Mouse (Mus musculus): ENCODE results near the gene Hormad2. TPM values are rescaled to one million over a fixed set of nuclear protein-coding genes. Genes with fewer than 3 reads are reported as not detected.

Gene Hormad2
- polyA plus RNA-seq (2014; fragmentation: Nextera tagmentation; extraction: Ambion mirVana), result 0.17 and 0.34 TPM in 2 replicates

GRCm38 (mm10) chr11:4440978-4441377, at the start of gene Hormad2:
Hormad2 (minus strand) TSS chr11:4441105.
- Histone ChIP-seq H3K4me2 (ENCODE audit: low read length) (peak within 1 kb of the TSS; percentile 20; the same call in 1 of the 2 replicates), H3K36me3 (ENCODE audit: control insufficient read depth, insufficient read depth, low read length) (no peaks in the 10 kb centered on the region), H3K9me3 (ENCODE audit: control insufficient read depth, low read length) (no peaks in the 10 kb centered on the region), H3K9ac (ENCODE audit: low read length) (no peak within 1 kb of the TSS), H3K4me1 (replicated peaks; ENCODE audit: control insufficient read depth, insufficient read depth, low read length) (no peaks in the 10 kb centered on the region), H3K27me3 (replicated peaks; ENCODE audit: control insufficient read depth, insufficient read depth, low read length) (no peaks in the 10 kb centered on the region), H3K27ac (ENCODE audit: low read depth) (no peak within 1 kb of the TSS), H3K4me3 (ENCODE audit: low read depth, low read length) (no peak within 1 kb of the TSS)
- no peak for DNase-seq (ENCODE audit: low spot score)
- WGBS, result 48% methylated on average over 19 of the region's 19 CpGs
- no peak; the same call in 1 of the 2 replicates for ATAC-seq (replicated peaks; ENCODE audit: low FRiP score, low TSS enrichment, low read depth)

GRCm38 (mm10) chr11:4489207-4489606, 48.3 kb upstream of the Hormad2 start:
- DNase-seq (ENCODE audit: low spot score), result no peak
- Histone ChIP-seq H3K4me1 (replicated peaks; ENCODE audit: control insufficient read depth, insufficient read depth, low read length) (no peaks in the 10 kb centered on the region), H3K36me3 (ENCODE audit: control insufficient read depth, insufficient read depth, low read length) (peaks cover 98% of the 10 kb centered on the region), H3K27me3 (replicated peaks; ENCODE audit: control insufficient read depth, insufficient read depth, low read length) (no peaks in the 10 kb centered on the region), H3K9me3 (ENCODE audit: control insufficient read depth, low read length) (no peaks in the 10 kb centered on the region), H3K9ac (ENCODE audit: low read length) (no peak overlapping the region), H3K27ac (ENCODE audit: low read depth) (no peak overlapping the region), H3K4me3 (ENCODE audit: low read depth, low read length) (no peak overlapping the region), H3K4me2 (ENCODE audit: low read length) (no peak overlapping the region)
- 91% methylated on average over 4 of the region's 4 CpGs for WGBS
- ATAC-seq (replicated peaks; ENCODE audit: low FRiP score, low TSS enrichment, low read depth), result no peak

DNA sequence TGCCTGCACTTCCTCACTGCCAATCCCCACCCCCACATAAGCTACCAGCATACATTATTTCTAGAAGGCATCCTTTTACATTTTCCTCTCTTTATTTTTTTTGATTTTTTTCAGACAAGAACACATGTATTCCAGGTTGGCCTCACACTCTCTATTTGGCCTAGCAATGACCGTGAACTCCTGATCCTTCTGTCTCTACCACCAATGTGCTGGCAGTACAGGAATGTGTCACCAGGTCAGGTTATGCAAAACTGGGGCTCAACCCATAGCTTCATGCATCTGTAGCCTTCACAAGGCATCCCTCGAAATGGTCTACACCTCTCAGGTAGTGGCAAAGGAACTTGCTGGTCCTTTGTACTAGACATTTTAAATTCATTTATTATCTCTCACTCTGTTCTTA, 47.9 kb upstream of the Hormad2 start:
- 95% methylated on average over 2 of the region's 2 CpGs for WGBS
- H3K36me3 ChIP-seq (ENCODE audit: control insufficient read depth, insufficient read depth, low read length), result peaks cover 99% of the 10 kb centered on the region
- no peak overlapping the region for H3K9ac ChIP-seq (ENCODE audit: low read length)
- H3K27me3 ChIP-seq (replicated peaks; ENCODE audit: control insufficient read depth, insufficient read depth, low read length), result no peaks in the 10 kb centered on the region
- no peaks in the 10 kb centered on the region for H3K4me1 ChIP-seq (replicated peaks; ENCODE audit: control insufficient read depth, insufficient read depth, low read length)
- H3K9me3 ChIP-seq (ENCODE audit: control insufficient read depth, low read length), result no peaks in the 10 kb centered on the region
- no peak overlapping the region for H3K27ac ChIP-seq (ENCODE audit: low read depth)
- DNase-seq (ENCODE audit: low spot score) (no peak), ATAC-seq (replicated peaks; ENCODE audit: low FRiP score, low TSS enrichment, low read depth) (no peak)
- no peak overlapping the region for H3K4me3 ChIP-seq (ENCODE audit: low read depth, low read length)
- no peak overlapping the region for H3K4me2 ChIP-seq (ENCODE audit: low read length)

DNA sequence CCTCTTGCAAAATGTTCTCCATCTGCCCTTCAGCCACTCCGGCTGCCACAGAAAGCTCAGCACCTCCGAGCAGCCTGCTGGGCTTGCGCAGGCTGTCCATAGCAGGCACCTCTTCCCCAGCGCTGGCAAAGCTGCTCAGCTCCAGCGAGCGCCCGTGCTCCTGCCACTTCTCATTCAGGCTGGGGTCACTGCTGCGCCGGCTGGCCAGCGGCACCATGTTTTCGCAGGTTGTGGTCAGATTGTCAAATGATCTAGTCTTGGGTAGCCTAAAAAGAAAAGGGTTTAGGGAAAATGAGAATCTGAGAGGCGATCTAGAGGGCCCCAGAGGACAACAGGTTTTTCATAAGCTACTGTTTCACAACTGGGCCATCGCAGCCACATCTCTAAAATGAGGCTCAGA, 47.5 kb upstream of the Hormad2 start:
- Histone ChIP-seq H3K27ac (ENCODE audit: low read depth) (no peak overlapping the region), H3K4me3 (ENCODE audit: low read depth, low read length) (no peak overlapping the region), H3K9ac (ENCODE audit: low read length) (no peak overlapping the region), H3K36me3 (ENCODE audit: control insufficient read depth, insufficient read depth, low read length) (peaks cover 99% of the 10 kb centered on the region), H3K4me1 (replicated peaks; ENCODE audit: control insufficient read depth, insufficient read depth, low read length) (no peaks in the 10 kb centered on the region), H3K27me3 (replicated peaks; ENCODE audit: control insufficient read depth, insufficient read depth, low read length) (no peaks in the 10 kb centered on the region), H3K9me3 (ENCODE audit: control insufficient read depth, low read length) (no peaks in the 10 kb centered on the region), H3K4me2 (ENCODE audit: low read length) (no peak overlapping the region)
- 96% methylated on average over 13 of the region's 13 CpGs for WGBS
- ATAC-seq (replicated peaks; ENCODE audit: low FRiP score, low TSS enrichment, low read depth) (no peak), DNase-seq (ENCODE audit: low spot score) (no peak)

- Histone ChIP-seq H3K4me1 (replicated peaks; ENCODE audit: control insufficient read depth, insufficient read depth, low read length) (no peaks in the 10 kb centered on the region), H3K9ac (ENCODE audit: low read length) (no peak overlapping the region), H3K9me3 (ENCODE audit: control insufficient read depth, low read length) (no peaks in the 10 kb centered on the region), H3K4me3 (ENCODE audit: low read depth, low read length) (no peak overlapping the region), H3K4me2 (ENCODE audit: low read length) (no peak overlapping the region), H3K27me3 (replicated peaks; ENCODE audit: control insufficient read depth, insufficient read depth, low read length) (no peaks in the 10 kb centered on the region), H3K27ac (ENCODE audit: low read depth) (no peak overlapping the region), H3K36me3 (ENCODE audit: control insufficient read depth, insufficient read depth, low read length) (peaks cover 99% of the 10 kb centered on the region)
- DNase-seq (ENCODE audit: low spot score) (no peak), ATAC-seq (replicated peaks; ENCODE audit: low FRiP score, low TSS enrichment, low read depth) (no peak)
- WGBS, result 89% methylated on average over 8 of the region's 8 CpGs
Measured at GRCm38 (mm10) chr11:4487401-4487965, 46.6 kb upstream of the Hormad2 start.

- Histone ChIP-seq H3K4me1 (replicated peaks; ENCODE audit: control insufficient read depth, insufficient read depth, low read length) (no peaks in the 10 kb centered on the region), H3K27ac (ENCODE audit: low read depth) (no peak overlapping the region), H3K36me3 (ENCODE audit: control insufficient read depth, insufficient read depth, low read length) (peaks cover 99% of the 10 kb centered on the region), H3K9ac (ENCODE audit: low read length) (no peak overlapping the region), H3K4me3 (ENCODE audit: low read depth, low read length) (no peak overlapping the region), H3K9me3 (ENCODE audit: control insufficient read depth, low read length) (no peaks in the 10 kb centered on the region), H3K4me2 (ENCODE audit: low read length) (no peak overlapping the region), H3K27me3 (replicated peaks; ENCODE audit: control insufficient read depth, insufficient read depth, low read length) (no peaks in the 10 kb centered on the region)
- 93% methylated on average over 5 of the region's 5 CpGs for WGBS
- ATAC-seq (replicated peaks; ENCODE audit: low FRiP score, low TSS enrichment, low read depth), result no peak
- no peak for DNase-seq (ENCODE audit: low spot score)
Measured at GRCm38 (mm10) chr11:4484541-4484940, 43.6 kb upstream of the Hormad2 start.

DNA sequence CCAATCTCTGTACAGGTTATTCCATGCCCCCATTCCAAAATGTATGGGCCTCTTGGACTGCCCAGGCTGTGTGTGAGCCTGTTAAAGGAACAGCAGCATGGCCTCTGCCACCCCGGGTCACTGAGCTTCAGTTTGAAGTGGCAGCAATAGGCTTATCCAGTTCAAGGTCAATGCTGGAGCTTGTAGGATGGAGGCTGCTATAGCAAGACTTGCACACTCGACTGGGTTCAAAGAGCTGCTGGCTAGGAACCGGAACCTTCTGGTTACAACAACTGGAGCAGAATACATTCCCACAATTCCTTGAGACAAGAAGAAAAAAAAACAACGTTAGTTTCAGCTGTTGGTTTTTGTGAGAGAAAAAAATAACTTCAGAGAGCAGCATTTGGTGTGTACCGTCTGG, 41.7 kb upstream of the Hormad2 start:
- 89% methylated on average over 5 of the region's 5 CpGs for WGBS
- Histone ChIP-seq H3K4me3 (ENCODE audit: low read depth, low read length) (no peak overlapping the region), H3K9ac (ENCODE audit: low read length) (no peak overlapping the region), H3K27me3 (replicated peaks; ENCODE audit: control insufficient read depth, insufficient read depth, low read length) (no peaks in the 10 kb centered on the region), H3K4me2 (ENCODE audit: low read length) (no peak overlapping the region), H3K36me3 (ENCODE audit: control insufficient read depth, insufficient read depth, low read length) (peaks cover 90% of the 10 kb centered on the region), H3K27ac (ENCODE audit: low read depth) (no peak overlapping the region), H3K4me1 (replicated peaks; ENCODE audit: control insufficient read depth, insufficient read depth, low read length) (no peaks in the 10 kb centered on the region), H3K9me3 (ENCODE audit: control insufficient read depth, low read length) (no peaks in the 10 kb centered on the region)
- no peak for ATAC-seq (replicated peaks; ENCODE audit: low FRiP score, low TSS enrichment, low read depth)
- no peak for DNase-seq (ENCODE audit: low spot score)

DNA sequence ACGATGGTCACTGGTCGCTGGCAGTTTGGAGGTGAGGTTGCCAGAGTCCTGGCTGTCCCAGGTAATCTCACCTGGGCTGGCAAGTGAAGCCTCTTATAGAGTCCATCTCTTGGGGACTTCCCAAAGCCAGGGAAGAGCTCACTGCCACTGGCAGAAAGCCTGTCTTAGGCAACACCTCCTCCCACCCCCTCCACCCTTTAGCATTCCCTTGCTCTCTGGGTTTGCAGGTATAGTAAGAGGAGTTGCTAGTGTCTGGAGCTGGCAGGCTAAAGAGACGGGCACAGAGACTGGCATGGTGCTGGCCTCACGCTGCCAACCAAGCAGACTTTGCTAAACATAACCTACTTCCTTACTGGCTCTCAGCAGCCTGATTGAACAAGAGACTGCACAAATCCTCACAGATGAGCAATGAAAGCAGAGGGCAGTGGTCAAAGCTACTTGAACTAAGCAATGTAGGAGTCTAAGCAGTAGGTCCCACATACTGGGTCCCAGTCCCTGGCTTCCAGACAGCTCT, 35.3 kb upstream of the Hormad2 start:
- no peak for DNase-seq (ENCODE audit: low spot score)

GRCm38 (mm10) chr11:4472464-4473179, 31.7 kb upstream of the Hormad2 start:
- no peaks in the 10 kb centered on the region for H3K4me1 ChIP-seq (replicated peaks; ENCODE audit: control insufficient read depth, insufficient read depth, low read length)
- H3K9ac ChIP-seq (ENCODE audit: low read length), result no peak overlapping the region
- 67% methylated on average over 7 of the region's 7 CpGs for WGBS
- H3K4me2 ChIP-seq (ENCODE audit: low read length), result no peak overlapping the region
- no peaks in the 10 kb centered on the region for H3K9me3 ChIP-seq (ENCODE audit: control insufficient read depth, low read length)
- H3K36me3 ChIP-seq (ENCODE audit: control insufficient read depth, insufficient read depth, low read length), result no peaks in the 10 kb centered on the region
- ATAC-seq (replicated peaks; ENCODE audit: low FRiP score, low TSS enrichment, low read depth) (no peak), DNase-seq (ENCODE audit: low spot score) (no peak)
- H3K27ac ChIP-seq (ENCODE audit: low read depth), result no peak overlapping the region
- no peak overlapping the region for H3K4me3 ChIP-seq (ENCODE audit: low read depth, low read length)
- no peaks in the 10 kb centered on the region for H3K27me3 ChIP-seq (replicated peaks; ENCODE audit: control insufficient read depth, insufficient read depth, low read length)

More for the DNA sequence above, 35.3 kb upstream of the Hormad2 start:
- Histone ChIP-seq H3K9ac (ENCODE audit: low read length) (no peak overlapping the region), H3K4me1 (replicated peaks; ENCODE audit: control insufficient read depth, insufficient read depth, low read length) (no peaks in the 10 kb centered on the region), H3K27ac (ENCODE audit: low read depth) (no peak overlapping the region), H3K27me3 (replicated peaks; ENCODE audit: control insufficient read depth, insufficient read depth, low read length) (no peaks in the 10 kb centered on the region), H3K9me3 (ENCODE audit: control insufficient read depth, low read length) (no peaks in the 10 kb centered on the region), H3K4me2 (ENCODE audit: low read length) (no peak overlapping the region), H3K36me3 (ENCODE audit: control insufficient read depth, insufficient read depth, low read length) (peaks cover 27% of the 10 kb centered on the region), H3K4me3 (ENCODE audit: low read depth, low read length) (no peak overlapping the region)
- ATAC-seq (replicated peaks; ENCODE audit: low FRiP score, low TSS enrichment, low read depth), result no peak
- WGBS, result 95% methylated on average over 4 of the region's 4 CpGs
